Mouse (Mus musculus): ENCODE measurements around the gene Spag7.

Gene Spag7

GRCm38 (mm10) chr11:70656456-70656927, 12.7 kb downstream of the Spag7 start:
- no peak for DNase-seq (ENCODE audit: low spot score in 2 of 2)

- DNase-seq (ENCODE audit: low spot score in 2 of 2), result no peak
Observed at GRCm38 (mm10) chr11:70655571-70656455, 13.4 kb downstream of the Spag7 start.

GRCm38 (mm10) chr11:70654923-70655570, 14.2 kb downstream of the Spag7 start:
- peak in 1 of 2 experiments; percentile 62 for DNase-seq (ENCODE audit: low spot score in 2 of 2)

GRCm38 (mm10) chr11:70654198-70654922, 14.9 kb downstream of the Spag7 start, which contains the start of gene Pfn1:
Gene Pfn1, minus strand, starts transcription at chr11:70654644.
- DNase-seq (ENCODE audit: low spot score in 2 of 2), result no peak

- DNase-seq (ENCODE audit: low spot score in 2 of 2), result no peak
Observed at GRCm38 (mm10) chr11:70653345-70654197, 15.6 kb downstream of the Spag7 start.

GRCm38 (mm10) chr11:70652884-70653344, 16.3 kb downstream of the Spag7 start:
- DNase-seq (ENCODE audit: low spot score in 2 of 2), result no peak

GRCm38 (mm10) chr11:70652029-70652883, 17.0 kb downstream of the Spag7 start:
- DNase-seq (ENCODE audit: low spot score in 2 of 2), result no peak

- DNase-seq (ENCODE audit: low spot score in 2 of 2), result no peak
Observed at GRCm38 (mm10) chr11:70651391-70651790, 17.8 kb downstream of the Spag7 start.

GRCm38 (mm10) chr11:70650322-70651175, 18.7 kb downstream of the Spag7 start:
- no peak for DNase-seq (ENCODE audit: low spot score in 2 of 2)

- no peak for DNase-seq (ENCODE audit: low spot score in 2 of 2)
Observed at GRCm38 (mm10) chr11:70649185-70649734, 20.0 kb downstream of the Spag7 start.

- DNase-seq (ENCODE audit: low spot score in 2 of 2), result no peak
Observed at GRCm38 (mm10) chr11:70648512-70648911, 20.7 kb downstream of the Spag7 start.

- DNase-seq (ENCODE audit: low spot score in 2 of 2), result no peak
Observed at GRCm38 (mm10) chr11:70647716-70648420, 21.3 kb downstream of the Spag7 start.

GRCm38 (mm10) chr11:70646691-70647650, 22.2 kb downstream of the Spag7 start, which contains the start of the genes Rnf167 and Slc25a11:
Gene Rnf167, plus strand, starts transcription at chr11:70647235.
Gene Slc25a11, minus strand, starts transcription at chr11:70647479.
- DNase-seq (ENCODE audit: low spot score in 2 of 2), result peak; percentile 95 to 96

- no peak for DNase-seq (ENCODE audit: low spot score in 2 of 2)
Observed at GRCm38 (mm10) chr11:70646259-70646555, 23.0 kb downstream of the Spag7 start.

- no peak for DNase-seq (ENCODE audit: low spot score in 2 of 2)
Observed at GRCm38 (mm10) chr11:70645461-70646258, 23.6 kb downstream of the Spag7 start.

GRCm38 (mm10) chr11:70644564-70645103, 24.6 kb downstream of the Spag7 start:
- DNase-seq (ENCODE audit: low spot score in 2 of 2), result no peak

Data from frontal cortex, postnatal 14 days (tissue).